Mouse (Mus musculus) stomach, postnatal 0 days (tissue): ENCODE data around the gene Btbd18. TPM values are rescaled to one million over a fixed set of nuclear protein-coding genes. Genes with fewer than 3 reads are reported as not detected.

Source experiments
- ATAC-seq: fragments of 200-750 bp; cut with Nextera tagmentation; 2 replicates; pipeline ENCODE4 v1.8.0; 2017; ENCODE audit not compliant: low FRiP score, low TSS enrichment
- DNase-seq: peaks from one replicate; pipeline ENCODE4 v3.0.0-alpha.2; 2016; ENCODE audit warnings: low spot score
- H3K27ac ChIP-seq: fragments of 300-500 bp; sonication (generic); replicated peaks from 2 replicates; pipeline ENCODE4 v1.5.1; 2014; ENCODE audit warnings: mild to moderate bottlenecking, control low read depth
- H3K27me3 ChIP-seq: fragments of 300-500 bp; sonication (generic); 2 replicates; pipeline ENCODE4 v1.6.1; 2014; ENCODE audit warnings: low read length; ENCODE audit not compliant: control insufficient read depth, insufficient read depth
- H3K36me3 ChIP-seq: fragments of 300-500 bp; sonication (generic); 2 replicates; pipeline ENCODE4 v1.6.1; 2014; ENCODE audit warnings: low read length, mixed read lengths; ENCODE audit not compliant: control insufficient read depth, insufficient read depth
- H3K4me1 ChIP-seq: fragments of 300-500 bp; sonication (generic); replicated peaks from 2 replicates; pipeline ENCODE4 v1.6.1; 2014; ENCODE audit warnings: antibody characterized with exemption; ENCODE audit not compliant: control insufficient read depth, insufficient read depth
- H3K4me2 ChIP-seq: fragments of 300-500 bp; sonication (generic); replicated peaks from 2 replicates; pipeline ENCODE4 v1.6.1; 2014; ENCODE audit warnings: low read depth, mild to moderate bottlenecking, control low read depth, moderate library complexity
- H3K4me3 ChIP-seq: fragments of 300-500 bp; sonication (generic); 2 replicates; pipeline ENCODE4 v1.5.1; 2014; ENCODE audit warnings: low read depth, low read length, control low read depth
- H3K9ac ChIP-seq: fragments of 300-500 bp; sonication (generic); 2 replicates; pipeline ENCODE4 v1.6.1; 2014; ENCODE audit warnings: mild to moderate bottlenecking, low read length, control low read depth, mixed read lengths
- H3K9me3 ChIP-seq: fragments of 300-500 bp; sonication (generic); 2 replicates; pipeline ENCODE4 v1.6.1; 2016; ENCODE audit warnings: low read length; ENCODE audit not compliant: control insufficient read depth
- CTCF ChIP-seq: IDR thresholded peaks from 2 replicates; pipeline ENCODE4 v1.5.1; 2016; ENCODE audit warnings: antibody characterized with exemption, low read depth, mild to moderate bottlenecking, moderate library complexity
- EP300 ChIP-seq: optimal IDR thresholded peaks from 2 replicates; pipeline ENCODE3; 2016; ENCODE audit warnings: antibody characterized with exemption
- WGBS: fragments of 180-500 bp; shearing (Covaris S2); extraction: QIAGEN DNeasy Blood & Tissue Kit; methylation state at CpG from one replicate; pipeline ENCODE4 v1.1.7; 2014; 5-methylcytosine and 5-hydroxymethylcytosine counted together
- polyA plus RNA-seq: library from polyadenylated mRNA; unstranded; fragments of >200 nt; fragmentation: Nextera tagmentation; extraction: Ambion mirVana; gene quantifications from 2 replicates; pipeline ENCODE4 v1.2.1, GENCODE M21; 2015

Gene Btbd18
- 0.07 and 0.11 TPM in 2 replicates for polyA plus RNA-seq

- no peak within 1 kb of the TSS for H3K4me2 ChIP-seq
- TF ChIP-seq EP300, result no peak
- TF ChIP-seq CTCF, result no peak
- WGBS, result 93% methylated on average over 32 of the region's 32 CpGs
These were observed at the start of gene Btbd18 for GRCm38 (mm10) chr2:84658806-84659205. TSS of gene Btbd18 (plus strand) at chr2:84659079.

GRCm38 (mm10) chr2:84612764-84613163, 46.1 kb upstream of the Btbd18 start:
- no peaks in the 10 kb centered on the region for H3K9me3 ChIP-seq
- no peak overlapping the region for H3K9ac ChIP-seq
- H3K4me3 ChIP-seq, result no peak overlapping the region
- DNase-seq, result no peak
- TF ChIP-seq EP300 (no peak), CTCF (no peak)
- no peaks in the 10 kb centered on the region for H3K27me3 ChIP-seq
- H3K36me3 ChIP-seq, result peaks cover 53% of the 10 kb centered on the region
- no peaks in the 10 kb centered on the region for H3K4me1 ChIP-seq
- H3K27ac ChIP-seq, result no peak overlapping the region
- H3K4me2 ChIP-seq, result no peak overlapping the region
- 89% methylated on average over 6 of the region's 6 CpGs for WGBS
- ATAC-seq, result no peak

More at GRCm38 (mm10) chr2:84658806-84659205, at the start of gene Btbd18:
- Histone ChIP-seq H3K4me1 (no peaks in the 10 kb centered on the region), H3K9ac (no peak within 1 kb of the TSS), H3K4me3 (no peak within 1 kb of the TSS), H3K27ac (no peak within 1 kb of the TSS), H3K36me3 (no peaks in the 10 kb centered on the region), H3K27me3 (no peaks in the 10 kb centered on the region), H3K9me3 (no peaks in the 10 kb centered on the region)
- no peak; the same call in 1 of the 2 replicates for ATAC-seq
- no peak for DNase-seq

GRCm38 (mm10) chr2:84617637-84618515, 41.0 kb upstream of the Btbd18 start:
- 53% methylated on average over 3 of the region's 3 CpGs for WGBS
- H3K4me3 ChIP-seq, result no peak overlapping the region

GRCm38 (mm10) chr2:84618914-84619313, 40.0 kb upstream of the Btbd18 start:
- WGBS, result 37% methylated on average over 2 of the region's 2 CpGs
- Histone ChIP-seq H3K36me3 (peaks cover 32% of the 10 kb centered on the region), H3K9me3 (no peaks in the 10 kb centered on the region), H3K4me2 (no peak overlapping the region), H3K9ac (no peak overlapping the region), H3K27me3 (no peaks in the 10 kb centered on the region), H3K4me3 (no peak overlapping the region), H3K4me1 (peaks cover 2% of the 10 kb centered on the region), H3K27ac (peak overlapping the region; percentile 67)
- no peak for TF ChIP-seq CTCF
- no peak for TF ChIP-seq EP300
- ATAC-seq, result peak; percentile 87
- DNase-seq, result peak; percentile 38

More at GRCm38 (mm10) chr2:84617637-84618515, 41.0 kb upstream of the Btbd18 start:
- H3K4me2 ChIP-seq, result no peak overlapping the region
- H3K9me3 ChIP-seq, result no peaks in the 10 kb centered on the region
- ATAC-seq (peak; percentile 30), DNase-seq (peak; percentile 49)
- H3K4me1 ChIP-seq, result peaks cover 2% of the 10 kb centered on the region; the same call in 1 of the 2 replicates
- no peak for TF ChIP-seq EP300
- TF ChIP-seq CTCF, result peak; percentile 82
- no peak overlapping the region for H3K27ac ChIP-seq
- peaks cover 38% of the 10 kb centered on the region for H3K36me3 ChIP-seq
- H3K9ac ChIP-seq, result no peak overlapping the region
- no peaks in the 10 kb centered on the region for H3K27me3 ChIP-seq

- Histone ChIP-seq H3K27me3 (no peaks in the 10 kb centered on the region), H3K27ac (peak overlapping the region; percentile 31), H3K4me2 (no peak overlapping the region), H3K36me3 (peaks cover 31% of the 10 kb centered on the region), H3K9me3 (no peaks in the 10 kb centered on the region), H3K4me1 (peaks cover 2% of the 10 kb centered on the region), H3K4me3 (no peak overlapping the region), H3K9ac (no peak overlapping the region)
- WGBS, result 94% methylated on average over 21 of the region's 21 CpGs
- ATAC-seq (no peak; the same call in 1 of the 2 replicates), DNase-seq (no peak)
- TF ChIP-seq CTCF, result no peak
- no peak for TF ChIP-seq EP300
These were observed 39.1 kb upstream of the Btbd18 start for GRCm38 (mm10) chr2:84619646-84620340.
